Mouse (Mus musculus) ES-E14 (cell line): Measurements from ENCODE around the gene Akap7. TPM values are rescaled to one million over a fixed set of nuclear protein-coding genes. Genes with fewer than 3 reads are reported as not detected.
A peak's percentile ranks its signal among the peaks of the same experiment; 100 is the strongest.

ENCODE experiments used
- DNase-seq: peaks from one replicate; pipeline ENCODE4 v3.0.0-alpha.2; 2013; ENCODE audit warnings: low read depth, low spot score
- H3K27ac ChIP-seq: 2 replicates; pipeline ENCODE4 v1.5.1; 2012; ENCODE audit warnings: low read depth, mild to moderate bottlenecking, low read length, moderate library complexity, mixed read lengths; ENCODE audit not compliant: poor library complexity, insufficient read depth, severe bottlenecking
- H3K36me3 ChIP-seq: 2 replicates; pipeline ENCODE4 v1.6.1; 2012; ENCODE audit warnings: mild to moderate bottlenecking, low read length, moderate library complexity, mixed read lengths; ENCODE audit not compliant: control insufficient read depth, poor library complexity, insufficient read depth, severe bottlenecking
- H3K4me1 ChIP-seq, 2 experiments: fragments of 150-350 bp in 1 of 2; sonication (generic) in 1 of 2; 2 replicates each; pipeline ENCODE4 v1.6.1; 2012; ENCODE audit warnings: low read length in 2 of 2, mild to moderate bottlenecking in 1 of 2, mixed read lengths in 1 of 2; ENCODE audit not compliant: control insufficient read depth in 2 of 2, insufficient read depth in 2 of 2, poor library complexity in 1 of 2
- H3K4me3 ChIP-seq, 2 experiments: fragments of 150-350 bp in 1 of 2; sonication (generic) in 1 of 2; 2 replicates each; pipeline ENCODE4 v1.5.1; 2012; ENCODE audit warnings: low read length in 2 of 2, low read depth in 1 of 2, mild to moderate bottlenecking in 1 of 2, mixed read lengths in 1 of 2; ENCODE audit not compliant: insufficient read depth in 1 of 2, poor library complexity in 1 of 2, severe bottlenecking in 1 of 2
- H3K9ac ChIP-seq: 2 replicates; pipeline ENCODE4 v1.6.1; 2012; ENCODE audit warnings: low read depth, mild to moderate bottlenecking, low read length, mixed read lengths; ENCODE audit not compliant: poor library complexity, insufficient read depth, severe bottlenecking
- H3K9me3 ChIP-seq: fragments of 150-350 bp; sonication (generic); 2 replicates; pipeline ENCODE4 v1.6.1; 2012; ENCODE audit warnings: low read depth, mild to moderate bottlenecking, low read length; ENCODE audit not compliant: control insufficient read depth, insufficient read depth
- CHD2 ChIP-seq: IDR thresholded peaks from 2 replicates; pipeline ENCODE4 v1.6.1; 2014; ENCODE audit warnings: mild to moderate bottlenecking, low read depth, low read length, inconsistent platforms
- HCFC1 ChIP-seq: IDR thresholded peaks from 2 replicates; pipeline ENCODE4 v1.6.1; 2012; ENCODE audit warnings: low read length, inconsistent platforms, borderline replicate concordance; ENCODE audit not compliant: insufficient read depth
- MAFK ChIP-seq: IDR thresholded peaks from 2 replicates; pipeline ENCODE4 v1.6.1; 2014; ENCODE audit warnings: mild to moderate bottlenecking, low read depth, low read length, inconsistent platforms; ENCODE audit not compliant: insufficient read depth
- ZC3H11A ChIP-seq: IDR thresholded peaks from 2 replicates; pipeline ENCODE4 v1.6.1; 2012; ENCODE audit warnings: low read depth, mild to moderate bottlenecking, inconsistent platforms, low read length, borderline replicate concordance
- ZNF384 ChIP-seq: IDR thresholded peaks from 2 replicates; pipeline ENCODE4 v1.6.1; 2012; ENCODE audit warnings: low read depth, low read length, inconsistent platforms
- in situ Hi-C, 2 experiments: fragments of 600-800 bp; cut with MboI; formaldehyde crosslinking; loops; one replicate each; pipeline ENCODE4 v1.15.1; 2025; ENCODE audit warnings: low sequenced_read_pairs in 2 of 2, inconsistent platforms in 1 of 2; ENCODE audit not compliant: unreplicated experiment in 2 of 2
- total RNA-seq: library from RNA; depleted of rRNA; stranded (reverse); fragments of 300-350 nt; gene quantifications from 2 replicates; pipeline ENCODE4 v1.2.3, GENCODE M21; 2012

The Akap7 gene
- total RNA-seq, 1 experiment, result 12.8 TPM

DNA sequence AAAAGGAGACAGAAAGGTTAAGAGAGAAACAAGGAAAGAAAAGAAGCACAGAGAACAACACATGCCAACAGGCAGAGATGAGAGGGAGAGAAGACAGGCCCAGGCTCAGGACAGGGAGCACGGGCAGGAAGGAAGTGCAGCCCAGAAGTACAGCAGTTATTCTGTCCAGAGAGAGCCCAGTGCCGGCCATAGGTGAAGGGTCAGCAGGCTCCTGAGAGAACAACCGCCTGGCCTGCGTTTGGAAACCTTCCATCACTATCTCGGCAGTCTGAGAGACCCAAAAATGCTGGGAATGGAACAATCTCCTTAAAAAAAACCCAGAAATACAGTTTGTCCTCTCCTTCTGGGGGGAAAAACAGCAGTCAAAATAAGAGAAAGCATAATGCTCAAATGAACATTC lies 50.2 kb downstream of the Akap7 start:
- DNase-seq, result no peak
- Histone ChIP-seq H3K27ac (no peak overlapping the region), H3K36me3 (no peaks in the 10 kb centered on the region), H3K4me3 (no peak overlapping the region), H3K9ac (no peak overlapping the region), H3K9me3 (no peaks in the 10 kb centered on the region), H3K4me1 (peaks cover 2 to 6% of the 10 kb centered on the region in 2 experiments; a peak in 3 of 4 replicates)
- in situ Hi-C loops, result loop anchor here (25.0 kb wide), 4 partner anchors 230 to 805 kb away; no protein-coding TSS in a partner anchor
- TF ChIP-seq HCFC1 (no peak), CHD2 (no peak), MAFK (no peak), ZNF384 (no peak), ZC3H11A (no peak)

DNA sequence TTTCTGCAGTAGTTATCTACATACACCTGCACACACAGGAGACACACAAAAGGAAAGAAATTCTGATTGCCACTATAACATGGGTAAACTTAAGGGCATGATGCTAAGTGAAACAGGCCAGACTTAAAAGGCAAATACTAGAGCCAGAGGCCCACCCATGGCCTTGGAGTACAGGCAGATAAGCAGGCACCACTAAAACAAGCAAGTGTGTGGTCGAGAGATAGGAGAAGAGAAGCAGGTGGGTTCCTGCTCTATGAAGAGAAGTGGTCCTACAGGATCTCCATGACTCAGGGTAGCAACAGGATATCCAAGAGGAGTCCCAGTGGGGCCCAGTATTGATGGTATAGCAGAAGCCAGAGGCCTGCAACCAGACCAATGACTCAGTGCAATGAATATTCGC lies 54.2 kb downstream of the Akap7 start:
- TF ChIP-seq HCFC1 (no peak), MAFK (no peak), ZNF384 (no peak), ZC3H11A (no peak), CHD2 (no peak)
- in situ Hi-C loops, result loop anchor here (25.0 kb wide), 4 partner anchors 234 to 809 kb away; no protein-coding TSS in a partner anchor
- H3K9me3 ChIP-seq, result no peaks in the 10 kb centered on the region
- H3K4me1 ChIP-seq, result peaks cover 2 to 4% of the 10 kb centered on the region in 2 experiments; a peak in 3 of 4 replicates
- no peak overlapping the region for H3K9ac ChIP-seq
- H3K4me3 ChIP-seq, result no peak overlapping the region
- no peaks in the 10 kb centered on the region for H3K36me3 ChIP-seq
- DNase-seq, result no peak
- H3K27ac ChIP-seq, result no peak overlapping the region

DNA sequence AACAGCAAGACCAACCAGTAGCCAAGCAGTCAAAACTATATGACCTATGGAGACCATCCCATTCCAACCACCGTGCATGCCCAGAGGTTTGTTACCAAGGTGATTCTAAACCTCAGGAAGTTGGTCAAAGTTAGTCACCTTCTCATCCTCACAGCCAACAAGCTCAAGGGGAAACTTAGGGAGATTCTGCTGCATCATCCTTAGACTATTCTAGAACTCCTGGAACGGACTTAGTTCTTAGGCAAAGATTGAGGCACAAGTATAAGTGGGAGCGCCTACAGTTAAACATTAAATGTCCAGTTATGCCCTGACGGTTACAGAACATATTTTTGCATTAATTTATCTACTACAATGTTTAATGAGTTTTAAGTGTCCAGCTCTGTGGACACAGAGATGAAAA lies 54.7 kb downstream of the Akap7 start:
- TF ChIP-seq ZC3H11A, result no peak
- TF ChIP-seq ZNF384, result no peak
- TF ChIP-seq MAFK, result no peak
- no peak for TF ChIP-seq HCFC1
- TF ChIP-seq CHD2, result no peak
- peaks cover under 1 to 1% of the 10 kb centered on the region in 2 experiments; a peak in 2 of 4 replicates for H3K4me1 ChIP-seq
- H3K4me3 ChIP-seq, result no peak overlapping the region
- no peaks in the 10 kb centered on the region for H3K36me3 ChIP-seq
- no peak for DNase-seq
- H3K9me3 ChIP-seq, result no peaks in the 10 kb centered on the region
- no peak overlapping the region for H3K9ac ChIP-seq
- in situ Hi-C loops, result loop anchor here (25.0 kb wide), 4 partner anchors 234 to 809 kb away; no protein-coding TSS in a partner anchor
- no peak overlapping the region for H3K27ac ChIP-seq

DNA sequence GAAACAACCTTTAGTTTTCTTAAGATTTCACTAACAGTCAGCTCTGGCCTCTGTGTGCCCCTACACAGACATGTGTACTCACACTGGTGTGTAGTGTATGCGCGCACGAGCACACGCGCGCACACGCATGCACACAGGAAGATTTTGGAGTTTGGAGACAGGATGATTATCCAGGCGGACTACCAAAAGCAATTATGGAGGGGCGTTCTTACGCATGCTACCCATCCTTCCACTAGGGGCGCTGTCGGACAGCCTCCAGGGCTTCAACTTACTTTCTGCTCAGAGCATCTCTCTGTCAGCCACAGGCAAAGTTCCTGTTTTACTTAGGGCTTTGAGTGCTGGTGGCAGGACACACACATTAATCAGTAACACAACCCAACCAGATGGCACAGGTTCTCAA lies 57.6 kb downstream of the Akap7 start:
- H3K9ac ChIP-seq, result no peak overlapping the region
- H3K4me3 ChIP-seq, result no peak overlapping the region
- no peaks in the 10 kb centered on the region for H3K36me3 ChIP-seq
- no peaks in the 10 kb centered on the region for H3K9me3 ChIP-seq
- DNase-seq, result peak; percentile 72
- TF ChIP-seq MAFK (no peak), ZC3H11A (no peak), ZNF384 (no peak), CHD2 (no peak), HCFC1 (no peak)
- in situ Hi-C loops, result loop anchor here (25.0 kb wide), 4 partner anchors 237 to 812 kb away; no protein-coding TSS in a partner anchor
- no peaks in the 10 kb centered on the region for H3K4me1 ChIP-seq
- H3K27ac ChIP-seq, result no peak overlapping the region

DNA sequence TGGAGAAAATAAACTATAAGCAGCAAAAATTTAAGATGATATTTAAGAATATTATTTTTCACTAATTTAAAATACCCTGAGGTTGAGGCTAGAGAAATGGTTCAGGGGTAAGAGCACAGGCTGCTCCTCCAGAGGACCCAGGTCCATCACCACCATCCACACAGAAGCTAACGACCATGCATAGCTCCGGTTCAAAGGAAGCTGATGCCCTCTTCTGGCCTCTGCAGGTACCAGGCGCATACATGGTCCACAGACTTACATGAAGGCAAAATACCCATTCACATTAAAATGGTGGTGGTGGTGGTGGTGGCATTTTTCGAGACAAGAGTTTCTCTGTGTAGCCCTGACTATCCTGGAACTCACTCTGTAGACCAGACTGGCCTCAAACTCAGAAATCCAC lies 61.5 kb downstream of the Akap7 start:
- Histone ChIP-seq H3K9ac (no peak overlapping the region), H3K9me3 (no peaks in the 10 kb centered on the region), H3K27ac (no peak overlapping the region), H3K4me1 (no peaks in the 10 kb centered on the region), H3K4me3 (no peak overlapping the region), H3K36me3 (no peaks in the 10 kb centered on the region)
- in situ Hi-C loops, result no loop called here
- DNase-seq, result no peak
- TF ChIP-seq CHD2 (no peak), HCFC1 (no peak), MAFK (no peak), ZC3H11A (peak; percentile 31; the same call in 1 of the 2 replicates), ZNF384 (no peak)
